Mouse (Mus musculus): Measurements from ENCODE around the gene Phlpp1.

Phlpp1 gene

DNA sequence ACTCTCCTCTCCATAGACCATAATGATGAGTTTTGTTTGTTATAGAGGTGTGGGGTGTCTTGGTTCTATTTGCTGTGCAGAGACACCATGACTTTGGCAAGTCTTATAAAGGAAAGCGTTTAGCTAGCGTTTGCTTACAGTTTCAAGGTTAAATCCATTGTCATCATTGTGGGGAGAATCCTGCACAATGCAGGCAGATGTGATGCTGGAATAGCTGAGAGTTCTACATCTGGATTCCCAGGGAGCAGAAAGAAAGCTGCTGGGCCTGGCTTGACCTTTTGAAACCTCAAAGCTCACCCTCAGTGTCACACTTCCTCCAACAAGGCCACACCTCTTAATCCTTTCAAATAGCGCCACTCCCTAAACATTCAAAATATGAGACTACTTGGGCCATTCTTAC lies 7.4 kb upstream of the Phlpp1 start:
- DNase-seq (ENCODE audit: low spot score) = no peak

DNA sequence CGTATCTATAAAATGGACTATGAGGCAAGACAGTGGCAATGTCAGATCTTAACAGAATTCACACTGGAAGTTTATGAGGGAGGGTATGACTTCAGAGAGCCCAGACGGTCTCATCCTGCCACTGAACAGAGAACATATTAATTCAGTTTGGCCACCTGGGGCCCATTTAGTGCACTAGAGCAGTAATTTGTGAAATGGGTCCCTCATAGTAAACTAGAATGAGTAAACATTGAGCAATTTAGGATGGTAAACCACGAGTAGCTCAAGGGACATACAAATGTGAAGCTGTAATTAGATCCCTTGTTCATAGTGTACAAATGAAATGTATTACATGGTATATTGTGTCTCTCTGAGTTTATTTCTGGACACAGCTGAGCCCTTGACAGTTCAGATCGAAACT lies 3.6 kb upstream of the Phlpp1 start:
- DNase-seq (ENCODE audit: low spot score) = no peak

DNA sequence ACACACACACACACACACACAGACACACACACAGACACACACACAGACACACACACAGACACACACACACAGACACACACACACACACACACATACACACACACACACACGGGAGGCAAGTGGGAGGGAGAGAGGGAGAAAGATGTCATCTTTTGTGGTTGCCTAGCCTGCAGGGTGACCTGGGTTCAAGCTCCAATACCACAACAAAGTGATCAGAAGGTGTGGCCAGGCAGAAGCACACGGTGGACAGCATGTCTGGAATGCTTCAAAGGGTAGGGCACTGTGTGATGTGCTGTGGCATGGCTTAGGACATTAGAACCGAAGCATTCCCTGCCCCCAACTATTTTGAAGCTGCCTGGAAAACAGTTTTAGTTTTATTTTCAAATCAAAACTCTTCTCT lies 2.8 kb upstream of the Phlpp1 start:
- no peak for DNase-seq (ENCODE audit: low spot score)

DNA sequence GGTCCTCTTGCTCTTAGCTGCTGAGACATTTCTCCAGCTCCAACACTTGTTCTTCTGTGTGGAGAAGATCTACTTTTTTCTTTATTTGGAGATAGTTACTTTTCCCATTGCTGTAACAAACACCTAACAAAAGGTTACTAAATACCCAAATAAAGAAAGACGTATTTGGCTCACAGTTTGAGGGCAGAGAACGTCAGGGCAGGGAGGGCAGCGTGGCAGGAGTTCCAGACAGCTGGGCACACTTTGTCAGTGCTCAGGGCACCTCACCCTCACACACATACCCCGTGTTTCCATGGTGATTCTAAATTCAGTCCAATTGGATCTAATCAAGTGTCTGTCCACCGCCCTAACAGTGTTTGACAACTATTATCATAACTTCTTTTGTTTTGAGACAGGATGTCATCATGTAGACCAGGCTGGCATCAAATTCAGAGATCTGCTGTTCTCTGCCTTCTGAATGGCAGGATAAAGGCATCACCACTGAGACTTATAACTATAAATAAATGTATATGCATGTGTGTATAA lies 1.7 kb upstream of the Phlpp1 start:
- DNase-seq (ENCODE audit: low spot score) = no peak

DNA sequence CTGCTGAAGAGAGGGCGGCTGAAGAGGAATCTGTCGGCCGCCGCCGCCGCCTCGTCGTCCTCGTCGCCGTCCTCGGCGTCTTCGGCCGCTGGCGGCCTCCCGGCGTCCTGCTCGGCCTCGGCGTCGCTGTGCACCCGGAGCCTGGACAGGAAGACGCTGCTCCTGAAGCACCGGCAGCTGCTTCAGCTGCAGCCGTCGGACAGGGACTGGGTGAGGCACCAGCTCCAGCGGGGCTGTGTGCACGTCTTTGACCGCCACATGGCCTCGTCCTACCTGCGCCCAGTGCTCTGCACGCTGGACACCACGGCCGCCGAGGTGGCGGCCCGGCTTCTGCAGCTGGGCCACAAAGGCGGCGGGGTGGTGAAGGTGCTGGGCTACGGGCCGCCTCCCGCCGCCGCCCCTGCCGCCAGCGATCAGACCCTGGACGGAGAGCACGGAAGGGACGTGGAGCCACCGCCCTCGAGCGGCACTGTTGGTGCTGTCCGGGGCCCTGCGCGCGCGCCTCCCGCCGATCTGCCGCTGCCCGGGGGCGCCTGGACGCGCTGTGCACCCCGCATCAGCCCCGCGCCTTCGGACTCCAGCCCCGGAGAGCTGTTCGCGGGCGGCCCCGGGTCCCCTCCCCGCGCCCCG lies 864 bp downstream of the Phlpp1 start:
- peak; percentile 35 for DNase-seq (ENCODE audit: low spot score)

DNA sequence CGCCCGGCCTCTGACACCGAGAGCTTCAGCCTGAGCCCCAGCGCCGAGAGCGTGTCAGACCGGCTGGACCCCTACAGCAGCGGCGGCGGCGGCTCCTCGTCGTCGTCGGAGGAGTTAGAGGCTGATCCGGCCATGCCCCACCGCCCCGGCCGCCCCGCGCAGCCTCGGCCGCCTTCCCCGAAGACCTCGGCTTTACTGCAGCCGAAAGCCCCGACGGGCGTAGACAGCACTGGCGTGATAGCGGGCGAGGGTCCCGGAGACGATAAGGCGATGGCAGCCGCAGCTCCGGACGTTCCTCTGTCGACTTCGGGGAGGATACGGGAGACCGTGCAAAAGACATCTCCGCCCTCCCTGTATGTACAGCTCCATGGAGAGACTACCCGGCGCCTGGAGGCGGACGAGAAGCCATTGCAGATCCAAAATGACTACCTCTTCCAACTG lies 1.4 kb downstream of the Phlpp1 start:
- DNase-seq (ENCODE audit: low spot score) = no peak

DNA sequence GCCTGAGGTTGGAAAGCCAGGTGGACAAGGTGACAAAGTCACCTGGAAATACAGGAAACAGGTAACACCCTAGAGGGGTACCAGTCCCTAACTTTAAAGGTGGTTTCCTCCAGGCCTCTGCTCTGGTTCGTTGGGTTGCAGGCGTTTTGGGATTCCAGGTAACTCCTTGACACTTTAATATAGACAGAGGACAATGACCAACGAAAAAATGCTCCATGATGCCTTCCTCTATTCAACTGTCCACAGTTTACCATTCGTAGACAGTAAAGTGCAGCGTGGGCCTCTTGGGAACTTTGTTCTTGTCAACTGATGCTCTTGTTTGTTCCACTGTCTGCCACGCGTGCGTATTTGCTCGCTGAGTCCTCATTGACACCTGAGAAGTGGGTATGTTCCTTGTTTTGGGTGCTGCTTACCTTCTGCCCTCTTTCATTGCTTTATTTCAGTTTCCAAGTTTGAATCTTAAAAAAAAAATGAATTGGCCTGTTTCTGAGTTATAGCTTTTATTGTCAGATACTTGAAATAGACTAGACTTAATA lies 2.1 kb downstream of the Phlpp1 start:
- DNase-seq (ENCODE audit: low spot score) = no peak

DNA sequence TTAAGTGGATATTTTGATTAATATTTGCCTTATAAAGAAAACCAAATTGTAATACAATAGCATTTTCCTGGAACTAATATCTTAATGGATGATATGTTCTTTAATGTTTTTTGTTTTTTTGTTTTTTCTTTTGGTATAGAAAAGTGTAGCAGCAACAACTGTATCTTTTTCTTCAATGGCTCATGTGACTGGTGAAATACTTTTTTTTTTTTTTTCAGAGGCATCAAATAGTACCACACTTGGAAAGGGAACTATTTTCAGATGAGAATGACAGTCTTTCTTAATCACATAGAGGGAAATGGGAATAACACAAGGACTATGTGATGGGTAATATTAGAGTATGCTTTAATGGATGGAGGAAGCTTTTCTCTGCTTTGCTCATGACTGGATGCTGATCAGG lies 3.0 kb downstream of the Phlpp1 start:
- no peak for DNase-seq (ENCODE audit: low spot score)

DNA sequence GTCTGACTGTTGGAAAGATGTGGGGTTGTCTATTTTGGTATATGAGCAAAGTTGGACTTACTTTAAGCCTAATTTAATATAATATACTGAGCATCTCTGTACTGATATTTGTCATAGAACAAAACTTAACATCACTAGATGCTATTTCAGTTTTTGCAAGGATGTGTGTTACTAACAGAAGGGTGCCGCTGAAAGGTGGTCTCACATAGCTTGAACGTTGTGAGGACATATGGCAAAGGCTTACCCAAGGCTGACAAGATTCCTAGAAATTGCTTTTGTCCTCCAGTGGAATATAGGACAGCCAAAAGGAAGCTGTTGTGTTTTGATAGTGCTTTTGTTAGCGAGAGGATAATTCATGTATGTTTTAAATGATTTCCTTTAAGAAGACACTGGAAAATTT lies 3.8 kb downstream of the Phlpp1 start:
- no peak for DNase-seq (ENCODE audit: low spot score)

DNA sequence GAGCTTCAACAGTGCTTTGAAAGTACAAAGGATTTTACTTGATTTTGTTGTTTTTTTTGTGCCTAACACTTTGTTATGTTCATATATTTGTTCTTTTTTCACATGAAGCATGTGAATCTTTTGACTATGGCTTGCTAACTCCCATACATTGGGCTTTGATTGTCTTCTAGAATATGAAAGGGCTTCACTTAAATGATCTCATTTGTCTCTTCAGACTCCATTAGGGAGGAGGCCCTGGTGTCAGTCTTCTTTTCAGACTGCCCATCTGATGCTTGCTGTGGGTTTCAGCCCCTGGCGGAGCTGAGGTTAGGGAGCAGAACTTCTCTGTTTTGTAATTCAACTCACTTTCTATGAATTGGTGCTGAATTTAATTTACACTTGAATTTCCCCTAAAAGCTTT lies 5.2 kb downstream of the Phlpp1 start:
- no peak for DNase-seq (ENCODE audit: low spot score)

DNA sequence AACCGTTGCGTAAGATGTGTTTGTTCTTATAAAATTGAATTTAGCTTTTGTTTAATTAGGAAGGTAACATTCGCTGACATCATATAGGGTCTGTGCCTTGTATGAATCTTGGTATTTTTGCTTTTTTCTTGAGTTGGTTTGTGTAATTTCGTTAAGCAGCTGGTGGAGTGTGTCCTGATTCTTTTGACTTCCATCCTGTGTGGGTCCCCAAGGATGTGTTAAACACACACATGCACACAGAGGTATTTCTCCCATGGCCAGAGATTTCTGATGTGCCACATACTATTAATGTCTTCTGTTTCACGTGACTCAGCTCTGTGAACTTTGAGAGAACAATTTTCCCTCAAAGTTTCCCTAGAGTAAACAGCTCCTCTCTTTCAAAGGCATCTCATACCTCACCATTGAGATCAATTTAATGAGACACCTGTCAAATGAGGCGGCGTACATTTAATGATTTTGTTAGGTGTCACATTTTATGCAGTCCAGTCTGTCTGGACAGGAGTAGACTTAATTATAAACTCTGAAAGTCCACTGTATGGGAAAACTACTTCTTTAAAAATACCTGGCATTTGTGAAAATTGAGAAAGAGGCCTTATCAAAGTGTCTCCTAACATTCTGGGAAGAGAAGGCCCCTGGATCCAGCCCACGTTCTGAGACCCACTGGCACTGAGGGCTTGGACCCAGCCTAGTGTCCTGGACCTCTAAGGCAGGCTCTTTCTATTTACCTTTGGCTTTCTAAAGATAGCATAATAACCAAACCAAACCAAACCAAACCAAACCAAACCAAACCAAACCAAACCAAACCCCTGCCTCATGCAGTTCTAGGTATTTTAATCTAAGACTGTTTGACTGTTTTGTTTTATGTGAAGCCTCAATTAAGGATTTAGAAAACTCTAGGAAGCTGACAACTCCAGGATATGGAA lies 6.6 kb downstream of the Phlpp1 start:
- no peak for DNase-seq (ENCODE audit: low spot score)

DNA sequence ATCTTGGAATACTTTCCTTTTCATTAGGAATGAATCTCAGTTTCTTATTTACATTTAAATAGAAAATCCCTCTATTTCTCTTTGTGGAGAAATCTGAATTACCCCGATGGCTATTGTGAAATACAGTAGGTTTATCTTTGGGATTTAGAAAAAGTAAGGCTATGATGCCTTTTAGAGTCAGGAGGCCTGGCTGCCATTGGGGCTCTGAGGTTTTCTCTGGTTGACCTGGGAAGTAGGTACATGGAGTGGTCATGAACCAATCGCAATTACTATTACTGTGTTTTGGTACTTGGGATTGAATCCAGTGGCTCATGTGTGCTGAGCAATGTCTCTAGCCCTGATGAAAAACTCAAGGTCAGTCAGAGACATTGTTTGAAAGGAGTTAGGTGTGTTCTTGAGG lies 12.1 kb downstream of the Phlpp1 start:
- DNase-seq (ENCODE audit: low spot score) = no peak

DNA sequence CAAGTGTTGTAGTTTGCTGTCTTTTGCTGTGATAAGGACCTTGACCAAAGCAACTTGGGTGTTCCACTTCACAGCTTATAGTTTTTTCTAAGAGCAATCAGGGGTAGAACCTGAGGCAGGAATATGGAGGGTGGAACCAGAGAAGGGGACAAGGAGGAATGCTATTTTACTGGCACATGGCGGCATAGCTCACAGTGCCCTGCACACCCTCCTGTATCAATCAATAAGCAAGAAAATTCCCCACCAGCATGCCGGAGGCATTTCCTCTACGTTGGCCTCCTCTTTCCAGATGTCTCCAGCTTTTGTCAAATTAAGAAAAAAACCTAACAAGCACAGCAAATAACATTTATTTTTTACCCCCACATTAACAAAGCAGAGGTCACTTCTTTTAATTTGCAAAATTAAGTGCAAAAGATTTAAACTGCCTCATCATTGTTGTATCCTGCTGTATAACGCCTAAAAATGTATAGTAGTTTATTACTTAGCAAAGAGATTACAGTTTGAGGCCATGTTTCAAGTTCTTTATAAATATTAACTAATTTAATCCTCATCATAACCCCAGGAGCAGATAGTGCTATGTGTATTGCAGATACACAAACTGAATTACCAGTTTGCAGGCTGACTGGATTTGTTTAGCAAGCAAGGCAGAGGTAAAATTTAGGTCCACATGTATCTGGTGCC lies 13.4 kb downstream of the Phlpp1 start:
- no peak for DNase-seq (ENCODE audit: low spot score)

DNA sequence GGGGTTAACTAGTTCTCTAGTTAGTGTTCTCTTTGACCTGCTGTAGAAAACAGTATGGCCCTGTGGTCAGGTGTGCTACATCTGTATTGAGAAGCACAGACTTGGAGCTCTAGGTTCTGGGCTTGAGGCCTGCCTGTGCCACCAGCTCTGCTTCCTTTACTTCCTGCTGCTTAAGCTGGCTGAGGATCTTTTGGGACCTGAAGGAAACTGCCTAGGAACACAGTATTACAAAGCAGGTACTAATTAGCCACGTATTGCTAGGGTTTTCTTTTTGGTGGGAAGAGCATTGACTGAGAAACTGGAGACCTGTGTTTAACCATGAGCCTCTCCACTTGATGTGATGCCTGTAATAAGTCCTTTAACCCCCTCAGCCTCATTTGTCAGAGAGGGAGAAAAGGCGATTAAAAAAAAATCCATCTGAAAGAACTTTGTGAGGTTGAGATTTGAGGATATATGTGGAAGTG lies 13.9 kb downstream of the Phlpp1 start:
- no peak for DNase-seq (ENCODE audit: low spot score)

DNA sequence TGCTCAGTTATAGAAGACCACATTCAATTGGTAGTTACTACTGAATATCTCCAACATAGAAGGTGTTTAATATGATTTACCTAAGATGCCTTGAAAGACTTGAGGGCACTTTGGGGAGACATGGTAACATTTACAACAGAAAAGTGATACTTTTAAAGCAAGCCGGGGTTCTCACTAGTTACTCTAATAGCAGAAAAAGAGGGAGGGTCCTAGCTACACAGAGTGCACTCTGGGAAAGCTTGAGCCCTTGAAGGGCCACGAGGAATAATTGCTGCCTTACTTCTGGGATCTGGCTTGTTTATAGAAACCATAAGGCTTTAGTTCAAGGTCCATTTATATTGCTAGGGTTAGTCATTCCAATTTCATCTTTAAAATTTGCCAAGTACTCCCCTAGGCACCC lies 14.5 kb downstream of the Phlpp1 start:
- DNase-seq (ENCODE audit: low spot score) = no peak

DNA sequence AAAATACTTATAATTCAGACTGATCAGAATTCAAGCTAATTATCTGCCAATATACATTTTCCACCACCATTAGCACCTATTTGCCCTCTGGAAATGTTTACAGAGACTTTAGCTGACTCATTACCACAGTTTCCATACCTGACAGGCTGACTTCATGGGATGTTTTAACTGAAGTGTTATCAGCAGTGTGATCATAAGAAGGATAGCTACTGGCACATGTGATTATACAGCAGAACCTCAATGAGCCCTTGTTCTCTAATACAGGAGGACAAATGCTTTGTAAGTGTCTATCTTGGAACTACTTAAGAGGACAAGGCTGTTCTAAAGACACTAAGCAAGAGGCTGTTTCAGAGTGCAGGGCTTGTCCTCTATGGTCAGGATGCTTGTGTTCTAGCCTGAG lies 15.9 kb downstream of the Phlpp1 start:
- DNase-seq (ENCODE audit: low spot score) = no peak

DNA sequence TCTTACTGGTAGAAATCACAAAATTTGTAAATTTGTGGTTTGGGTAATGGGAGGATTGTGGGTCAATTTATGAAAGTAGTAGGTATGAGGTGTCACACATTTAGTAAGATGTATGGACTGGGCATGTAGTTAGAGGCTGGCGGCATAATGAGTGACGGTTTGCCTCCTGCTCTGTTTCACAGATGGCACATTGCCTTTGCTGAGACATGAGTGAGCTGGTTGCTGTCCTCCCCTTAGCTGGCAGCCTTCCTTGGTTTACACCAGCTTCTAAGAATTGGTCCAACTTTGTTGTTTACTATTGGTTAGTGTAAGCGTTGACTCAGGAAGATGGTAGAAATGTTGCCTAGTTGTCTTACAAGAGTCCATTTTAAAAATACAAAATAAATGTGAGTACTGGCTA lies 17.2 kb downstream of the Phlpp1 start:
- no peak for DNase-seq (ENCODE audit: low spot score)

DNA sequence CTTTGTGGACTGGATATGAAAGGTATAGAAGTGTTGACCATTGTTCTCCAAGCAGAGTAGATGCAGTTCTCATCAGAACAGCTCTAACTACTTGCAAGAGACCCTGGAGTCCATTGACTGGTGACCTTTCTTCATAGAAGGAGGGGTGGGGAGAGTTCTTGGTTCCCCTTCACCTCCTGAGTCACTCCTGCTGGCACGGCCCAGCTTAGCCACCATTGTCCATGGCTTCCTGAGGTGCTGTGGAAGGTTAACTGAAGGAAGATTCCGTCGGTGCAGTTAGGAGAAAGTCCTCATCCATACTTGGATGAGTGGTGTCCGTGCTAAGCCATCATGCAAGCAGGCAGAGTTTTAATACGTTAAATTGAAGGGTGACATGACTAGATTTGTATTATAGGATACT lies 17.8 kb downstream of the Phlpp1 start:
- no peak for DNase-seq (ENCODE audit: low spot score)

DNA sequence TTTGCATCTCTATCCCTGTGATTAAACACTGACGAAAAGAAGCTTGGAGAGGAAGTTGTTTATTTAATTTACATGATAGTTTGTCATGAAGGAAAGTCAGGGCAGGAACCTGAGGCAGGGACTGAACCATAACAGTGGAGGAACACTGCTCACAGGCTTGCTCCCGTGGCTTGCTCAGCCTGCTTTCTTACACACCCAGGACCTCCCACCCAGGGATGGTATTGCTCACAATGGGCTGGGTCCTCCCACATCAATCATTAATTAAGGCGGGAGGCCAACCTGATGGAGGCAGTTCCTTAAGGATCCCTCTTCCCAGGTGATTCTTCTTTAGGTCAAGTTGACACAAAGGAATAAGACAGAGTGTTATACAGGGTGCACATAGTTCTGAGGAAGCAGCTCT lies 19.1 kb downstream of the Phlpp1 start:
- DNase-seq (ENCODE audit: low spot score) = no peak

DNA sequence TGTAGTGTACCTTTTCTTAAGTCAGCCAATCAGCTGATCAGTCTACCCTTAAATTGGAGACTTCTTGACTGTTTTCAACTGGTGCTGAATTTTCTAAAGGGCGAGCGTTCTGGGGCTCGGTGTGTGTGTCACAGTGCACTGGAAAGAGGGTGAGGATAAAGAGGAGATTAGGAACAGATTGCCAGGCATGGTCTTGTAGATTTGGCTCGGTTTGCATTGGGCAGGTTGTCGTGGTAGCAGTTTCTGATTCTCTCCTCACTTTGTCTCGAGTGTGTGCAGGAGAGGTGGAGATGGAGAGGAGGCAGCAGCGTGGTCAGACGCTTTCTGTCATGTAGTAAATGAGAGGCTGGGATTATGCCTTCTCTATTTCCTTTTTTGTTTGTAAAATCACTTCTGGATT lies 20.3 kb downstream of the Phlpp1 start:
- DNase-seq (ENCODE audit: low spot score) = no peak

DNA sequence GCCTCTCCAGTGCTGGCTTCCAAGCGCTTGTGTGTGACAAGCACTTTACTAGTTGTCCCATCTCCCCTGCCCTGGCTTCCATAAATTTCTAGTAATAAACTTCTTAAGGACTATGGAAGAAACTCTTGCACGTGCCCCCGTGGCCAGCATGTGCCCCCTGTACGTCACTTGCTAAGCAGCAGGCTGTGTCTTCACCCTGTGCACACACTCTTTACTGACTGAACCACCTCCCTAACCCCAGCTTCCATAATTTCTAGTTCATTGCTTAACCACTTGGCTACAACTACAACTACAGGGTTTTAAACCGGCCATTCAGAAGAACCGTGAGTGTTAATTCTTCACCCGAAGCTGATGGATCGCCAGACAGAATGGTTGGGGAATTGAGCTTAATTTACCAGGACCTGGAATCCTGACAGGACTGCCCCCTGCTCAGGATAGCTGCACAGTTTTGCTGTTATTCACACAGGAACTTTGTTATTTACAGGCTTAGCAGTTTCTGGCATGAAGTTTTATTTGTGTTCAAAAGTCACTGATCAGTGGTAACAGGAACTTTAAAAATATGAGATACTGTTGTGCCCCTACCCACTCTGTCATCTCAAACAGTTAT lies 21.4 kb downstream of the Phlpp1 start:
- no peak for DNase-seq (ENCODE audit: low spot score)

DNA sequence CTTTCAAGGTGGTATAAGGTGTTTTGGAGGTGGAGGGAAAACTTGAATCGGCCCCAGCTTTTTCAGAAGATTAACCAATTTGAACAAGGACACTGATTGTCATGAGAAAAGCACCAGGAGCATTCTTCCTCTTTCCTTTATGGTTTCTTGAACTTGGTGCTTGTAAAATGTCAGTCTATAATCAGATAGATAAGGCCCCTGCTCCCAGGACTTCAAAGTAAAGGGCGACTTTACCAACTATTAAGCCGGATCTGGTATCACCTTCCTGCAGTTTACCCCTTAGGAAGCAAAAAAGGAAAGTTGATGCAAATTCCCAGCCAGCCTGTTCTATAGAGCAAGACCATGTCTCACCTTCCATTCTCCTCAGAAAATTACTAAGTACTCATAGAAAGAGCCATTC lies 21.9 kb downstream of the Phlpp1 start:
- DNase-seq (ENCODE audit: low spot score) = no peak

All from lung, postnatal 25 days (tissue).